Mouse (Mus musculus) liver, embryonic 14.5 days (tissue): ENCODE data around the gene Xrcc4.

Source experiments
- CTCF ChIP-seq: IDR thresholded peaks from 2 replicates; pipeline ENCODE4 v1.5.1; 2016; ENCODE audit warnings: antibody characterized with exemption, low read depth, control low read depth
- EP300 ChIP-seq: IDR thresholded peaks from 2 replicates; pipeline ENCODE4 v1.6.1; 2016; ENCODE audit warnings: antibody characterized with exemption, low read depth

DNA sequence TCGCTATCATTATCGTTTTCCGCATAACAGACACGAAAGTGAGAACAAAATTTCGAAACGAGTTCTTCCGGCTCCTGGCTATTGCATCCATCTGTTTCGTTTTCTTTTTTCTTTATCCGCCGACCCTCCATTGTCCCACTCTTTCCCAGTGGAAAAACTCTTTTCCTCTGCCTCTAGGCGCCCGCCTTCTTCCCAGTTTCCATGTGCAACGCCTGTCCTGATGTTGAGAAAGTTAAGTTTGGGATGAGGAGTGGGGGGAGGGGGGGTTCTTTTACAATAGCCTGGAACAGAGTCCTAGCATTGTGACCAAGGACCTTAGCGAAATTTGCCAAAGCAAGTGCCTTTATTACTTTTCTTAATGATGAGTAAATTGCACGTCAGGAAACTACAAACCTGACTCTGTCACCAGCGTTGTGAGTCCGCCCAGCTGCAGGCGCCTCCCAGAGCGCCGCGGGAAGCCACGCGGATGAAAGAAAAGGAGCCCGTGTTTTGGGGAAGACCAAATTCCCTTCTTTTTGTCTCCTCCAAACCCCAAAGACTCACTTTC is 349.6 kb downstream of the Xrcc4 start:
- no peak for TF ChIP-seq CTCF
- no peak for TF ChIP-seq EP300
